Mouse (Mus musculus) small intestine, adult 2 months (tissue): ENCODE results near the gene Prl7b1.

Experiments
- CTCF ChIP-seq: fragments of 200-500 bp; IDR thresholded peaks from 2 replicates; pipeline ENCODE4 v1.5.1; 2012; ENCODE audit warnings: low read depth, mild to moderate bottlenecking, control low read depth, inconsistent platforms, low read length, moderate library complexity, mixed read lengths; ENCODE audit not compliant: insufficient replicate concordance, insufficient read length; ENCODE audit errors: extremely low read depth
- POLR2A ChIP-seq: fragments of 200-500 bp; IDR thresholded peaks from 2 replicates; pipeline ENCODE4 v1.6.1; 2012; ENCODE audit warnings: low read depth, mild to moderate bottlenecking, control low read depth, inconsistent platforms, low read length, moderate library complexity

DNA sequence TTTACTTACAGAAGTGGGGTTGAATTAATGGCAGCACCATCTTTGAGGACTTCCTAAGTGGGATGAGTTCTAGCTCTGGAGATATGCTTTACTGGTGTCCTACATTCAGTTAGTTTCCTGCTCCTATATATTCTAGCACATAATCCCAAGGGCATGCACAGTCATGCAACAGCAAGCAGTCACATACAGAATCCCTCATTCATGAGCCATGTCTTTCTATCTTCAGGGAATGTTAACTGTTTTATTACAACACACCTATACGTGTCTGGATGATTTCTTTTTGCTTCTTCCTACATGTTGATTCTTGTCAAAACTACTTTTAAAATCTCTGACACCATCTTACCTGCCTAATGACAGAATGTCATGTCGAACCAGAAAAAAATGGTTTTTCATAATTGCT is 28.3 kb downstream of the Prl7b1 start, which contains the start of gene Prl8a1:
- no peak for TF ChIP-seq CTCF
- no peak for TF ChIP-seq POLR2A
